Mouse (Mus musculus) forebrain, embryonic 13.5 days (tissue): ENCODE data around the gene Crisp1. TPM values are rescaled to one million over a fixed set of nuclear protein-coding genes. Genes with fewer than 3 reads are reported as not detected.

ENCODE experiments used
- ATAC-seq: fragments of 200-750 bp; cut with Nextera tagmentation; 2 replicates; pipeline ENCODE4 v1.8.0; 2017
- H3K27ac ChIP-seq: fragments of 300-500 bp; sonication (generic); 2 replicates; pipeline ENCODE4 v1.5.1; 2015; ENCODE audit warnings: inconsistent platforms, mild to moderate bottlenecking, moderate library complexity
- H3K27me3 ChIP-seq: fragments of 300-500 bp; sonication (generic); 2 replicates; pipeline ENCODE4 v1.6.1; 2015; ENCODE audit warnings: mild to moderate bottlenecking, inconsistent platforms
- H3K36me3 ChIP-seq: fragments of 300-500 bp; sonication (generic); 2 replicates; pipeline ENCODE4 v1.6.1; 2015; ENCODE audit warnings: mild to moderate bottlenecking, inconsistent platforms; ENCODE audit not compliant: poor library complexity, severe bottlenecking
- H3K4me1 ChIP-seq: fragments of 300-500 bp; sonication (generic); 2 replicates; pipeline ENCODE4 v1.6.1; 2015; ENCODE audit warnings: inconsistent platforms
- H3K4me2 ChIP-seq: fragments of 300-500 bp; sonication (generic); 2 replicates; pipeline ENCODE4 v1.6.1; 2015; ENCODE audit warnings: inconsistent platforms, mild to moderate bottlenecking, moderate library complexity
- H3K4me3 ChIP-seq: fragments of 300-500 bp; sonication (generic); 2 replicates; pipeline ENCODE4 v1.5.1; 2015; ENCODE audit warnings: mild to moderate bottlenecking, inconsistent platforms
- H3K9ac ChIP-seq: fragments of 300-500 bp; sonication (generic); 2 replicates; pipeline ENCODE4 v1.6.1; 2015; ENCODE audit warnings: mild to moderate bottlenecking, inconsistent platforms
- H3K9me3 ChIP-seq: fragments of 300-500 bp; sonication (generic); replicated peaks from 2 replicates; pipeline ENCODE4 v1.6.1; 2016; ENCODE audit warnings: inconsistent platforms
- WGBS: fragments of 180-500 bp; shearing (Covaris S2); methylation state at CpG from one replicate; pipeline ENCODE4 v1.1.7; 2015; 5-methylcytosine and 5-hydroxymethylcytosine counted together
- polyA plus RNA-seq: library from polyadenylated mRNA; unstranded; fragments of >200 nt; fragmentation: Nextera tagmentation; extraction: Ambion mirVana; gene quantifications from 2 replicates; pipeline ENCODE4 v1.2.1, GENCODE M21; 2015

The Crisp1 gene
- not detected in 2 replicates for polyA plus RNA-seq

- WGBS = 85% methylated on average over 2 of the region's 2 CpGs
- Histone ChIP-seq H3K27me3 (no peaks in the 10 kb centered on the region), H3K27ac (no peak within 1 kb of the TSS), H3K4me1 (no peaks in the 10 kb centered on the region), H3K4me3 (no peak within 1 kb of the TSS), H3K9me3 (no peaks in the 10 kb centered on the region), H3K4me2 (no peak within 1 kb of the TSS), H3K36me3 (no peaks in the 10 kb centered on the region), H3K9ac (no peak within 1 kb of the TSS)
- ATAC-seq = no peak
These were observed at the start of gene Crisp1 for GRCm38 (mm10) chr17:40319062-40319461. Gene Crisp1, minus strand, starts transcription at chr17:40319207.

GRCm38 (mm10) chr17:40342497-40343009, 23.5 kb upstream of the Crisp1 start:
- Histone ChIP-seq H3K36me3 (no peaks in the 10 kb centered on the region), H3K9me3 (no peaks in the 10 kb centered on the region), H3K4me2 (no peak overlapping the region), H3K4me1 (no peaks in the 10 kb centered on the region), H3K27me3 (no peaks in the 10 kb centered on the region), H3K4me3 (no peak overlapping the region), H3K9ac (no peak overlapping the region), H3K27ac (no peak overlapping the region)
- WGBS = 56% methylated on average over 3 of the region's 3 CpGs
- no peak for ATAC-seq

GRCm38 (mm10) chr17:40285435-40285834, 33.6 kb downstream of the Crisp1 start:
- no peak overlapping the region for H3K4me3 ChIP-seq
- H3K9ac ChIP-seq = no peak overlapping the region
- H3K27me3 ChIP-seq = no peaks in the 10 kb centered on the region
- WGBS = 78% methylated on average over 2 of the region's 2 CpGs
- no peaks in the 10 kb centered on the region for H3K36me3 ChIP-seq
- no peaks in the 10 kb centered on the region for H3K9me3 ChIP-seq
- no peak for ATAC-seq
- no peak overlapping the region for H3K27ac ChIP-seq
- H3K4me1 ChIP-seq = no peaks in the 10 kb centered on the region
- no peak overlapping the region for H3K4me2 ChIP-seq

- ATAC-seq = peak; percentile 59; the same call in 1 of the 2 replicates
- 39% methylated on average over 1 of the region's 1 CpGs for WGBS
These were observed 43.5 kb downstream of the Crisp1 start for GRCm38 (mm10) chr17:40275519-40275918.

GRCm38 (mm10) chr17:40274906-40275470, 44.0 kb downstream of the Crisp1 start:
- Histone ChIP-seq H3K27ac (no peak overlapping the region), H3K9ac (no peak overlapping the region), H3K4me1 (no peaks in the 10 kb centered on the region), H3K36me3 (no peaks in the 10 kb centered on the region), H3K27me3 (no peaks in the 10 kb centered on the region), H3K4me3 (no peak overlapping the region), H3K4me2 (no peak overlapping the region), H3K9me3 (no peaks in the 10 kb centered on the region)
- peak; percentile 70; the same call in 1 of the 2 replicates for ATAC-seq
- 5% methylated on average over 1 of the region's 1 CpGs for WGBS

More at GRCm38 (mm10) chr17:40275519-40275918, 43.5 kb downstream of the Crisp1 start:
- Histone ChIP-seq H3K4me1 (no peaks in the 10 kb centered on the region), H3K4me2 (no peak overlapping the region), H3K27ac (no peak overlapping the region), H3K27me3 (no peaks in the 10 kb centered on the region), H3K4me3 (no peak overlapping the region), H3K9me3 (no peaks in the 10 kb centered on the region), H3K36me3 (no peaks in the 10 kb centered on the region), H3K9ac (no peak overlapping the region)

GRCm38 (mm10) chr17:40252487-40252886, 66.5 kb downstream of the Crisp1 start:
- no peak for ATAC-seq
- WGBS = 80% methylated on average over 1 of the region's 1 CpGs
- H3K27ac ChIP-seq = no peak overlapping the region
- H3K4me2 ChIP-seq = no peak overlapping the region
- H3K4me1 ChIP-seq = no peaks in the 10 kb centered on the region
- no peak overlapping the region for H3K4me3 ChIP-seq
- H3K9me3 ChIP-seq = no peaks in the 10 kb centered on the region
- no peaks in the 10 kb centered on the region for H3K36me3 ChIP-seq
- no peaks in the 10 kb centered on the region for H3K27me3 ChIP-seq
- H3K9ac ChIP-seq = no peak overlapping the region

Other genes starting within 250 kb of the Crisp1 start
- not detected in 2 replicates for gene AC192777.2, start 223.8 kb downstream of the Crisp1 start, polyA plus RNA-seq
- not detected in 2 replicates for gene Pgk2, start 110.6 kb downstream of the Crisp1 start, polyA plus RNA-seq
- not detected in 2 replicates for gene Crisp3, start 76.9 kb downstream of the Crisp1 start, polyA plus RNA-seq
- not detected in 2 replicates for gene Esp8, start 200.8 kb upstream of the Crisp1 start, polyA plus RNA-seq
- gene Esp6, start 242.3 kb upstream of the Crisp1 start, polyA plus RNA-seq = not detected in 2 replicates